Mouse (Mus musculus): ENCODE measurements around the gene Fuz.
A peak's percentile ranks its signal among the peaks of the same experiment; 100 is the strongest.

Gene Fuz

DNA sequence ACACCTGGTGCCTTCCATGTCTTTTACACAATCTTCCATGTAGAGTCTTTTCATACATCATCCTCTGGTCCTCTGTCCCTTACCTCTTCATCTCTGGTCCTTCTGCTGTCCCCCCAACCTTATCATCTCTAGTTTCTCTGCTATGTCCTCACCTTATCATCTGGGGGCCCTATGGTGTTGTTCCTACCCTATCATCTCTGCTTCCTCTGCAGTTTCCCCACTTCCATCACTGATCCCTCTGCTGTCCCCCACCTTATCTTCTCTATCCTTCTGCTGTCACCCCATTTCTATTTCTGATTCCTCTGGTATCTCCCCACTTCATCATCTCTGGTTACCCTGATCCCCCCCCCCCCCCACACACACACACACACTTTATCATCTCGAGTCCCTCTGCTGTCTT lies 32.7 kb downstream of the Fuz start:
- DNase-seq (ENCODE audit: low spot score) = no peak

DNA sequence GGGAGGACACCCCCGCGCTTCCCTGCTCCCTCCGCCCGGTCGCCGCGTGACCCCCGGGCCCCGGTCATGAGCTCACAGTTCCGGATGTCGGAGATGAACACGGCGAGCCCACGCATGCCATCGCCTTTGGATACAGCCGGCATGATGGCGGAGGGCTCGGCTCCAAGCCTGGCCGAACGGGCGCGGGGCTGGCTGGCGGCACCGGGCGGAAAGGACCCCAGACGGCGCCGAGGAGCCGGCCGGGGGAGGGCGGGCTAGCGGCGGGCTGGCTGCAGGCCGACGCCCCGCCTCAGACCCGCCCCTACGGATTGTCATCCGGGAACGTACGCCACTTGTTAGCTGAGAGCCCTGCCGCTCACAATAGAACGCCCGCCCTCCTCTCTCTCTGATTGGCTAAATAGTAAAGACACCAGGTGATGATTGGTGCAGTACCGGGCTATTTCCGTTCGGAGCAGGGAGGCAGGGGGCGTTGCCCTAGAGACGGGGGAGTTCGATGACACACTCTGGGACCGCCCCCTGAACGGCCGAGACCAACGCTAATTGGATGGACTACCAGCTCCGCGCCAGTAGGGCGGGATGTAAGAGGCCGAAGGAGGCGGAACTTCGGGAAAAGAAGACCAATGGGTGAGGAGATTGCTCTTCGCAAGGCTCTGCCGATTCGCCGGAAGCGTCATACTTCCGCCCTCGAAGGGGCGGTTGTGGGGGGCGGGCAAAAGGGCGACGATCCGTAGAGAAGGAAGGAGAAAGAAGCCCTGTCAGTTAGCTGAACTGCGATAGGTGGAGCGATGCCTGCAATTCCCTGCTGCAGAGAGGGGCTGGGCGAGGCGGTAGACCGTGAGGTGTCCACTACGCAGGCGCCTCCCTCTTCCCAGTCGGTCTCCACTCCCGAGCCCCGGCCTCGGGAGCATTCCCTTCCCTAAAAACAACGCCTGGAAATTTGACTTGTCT lies 33.6 kb downstream of the Fuz start, which contains the start of gene Ap2a1:
Gene Ap2a1, minus strand, starts transcription at position 293 of the 948 bp plus-strand sequence.
- peak; percentile 99 for DNase-seq (ENCODE audit: low spot score)

DNA sequence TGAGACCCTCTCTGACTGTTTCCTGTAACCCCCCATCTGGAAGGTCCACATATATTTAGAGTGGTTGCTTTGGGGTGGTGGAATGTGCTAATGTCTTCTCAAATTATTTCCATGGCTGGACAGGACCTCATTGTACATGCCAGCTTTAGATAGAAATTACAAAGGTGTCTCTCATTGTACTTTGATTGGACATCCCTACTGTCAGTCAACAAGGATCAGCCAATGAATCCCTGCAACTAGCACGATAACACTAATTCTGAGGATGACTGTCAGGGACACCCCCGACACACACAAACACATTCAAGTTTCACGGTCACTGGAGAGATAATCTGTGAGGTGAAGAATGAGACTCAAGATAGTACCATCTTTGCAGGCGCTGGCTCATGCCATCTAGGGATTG lies 42.8 kb downstream of the Fuz start:
- no peak for DNase-seq (ENCODE audit: low spot score)

DNA sequence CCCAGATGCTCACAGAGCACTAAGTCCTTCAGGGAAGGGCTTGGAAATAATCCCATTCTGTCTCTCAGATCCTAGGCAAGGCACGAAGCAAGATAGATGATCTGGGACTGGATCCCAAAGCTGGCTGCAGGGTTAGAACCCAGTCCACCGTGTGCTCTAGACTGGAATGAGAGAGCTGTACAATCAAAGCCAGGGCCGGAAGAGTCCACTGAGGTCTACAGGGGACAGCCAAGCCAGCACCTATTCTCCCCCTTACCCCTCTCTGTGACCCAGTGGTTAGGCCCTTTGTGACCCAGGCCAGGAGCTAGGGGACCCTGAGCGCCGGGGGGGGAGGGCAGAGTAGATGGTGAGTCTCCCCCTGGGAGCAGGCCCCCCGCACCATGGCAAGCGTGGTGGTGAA lies 47.0 kb downstream of the Fuz start, which contains the start of gene Tsks:
Gene Tsks, plus strand, starts transcription at position 301 of the 400 bp plus-strand sequence.
- no peak for DNase-seq (ENCODE audit: low spot score)

DNA sequence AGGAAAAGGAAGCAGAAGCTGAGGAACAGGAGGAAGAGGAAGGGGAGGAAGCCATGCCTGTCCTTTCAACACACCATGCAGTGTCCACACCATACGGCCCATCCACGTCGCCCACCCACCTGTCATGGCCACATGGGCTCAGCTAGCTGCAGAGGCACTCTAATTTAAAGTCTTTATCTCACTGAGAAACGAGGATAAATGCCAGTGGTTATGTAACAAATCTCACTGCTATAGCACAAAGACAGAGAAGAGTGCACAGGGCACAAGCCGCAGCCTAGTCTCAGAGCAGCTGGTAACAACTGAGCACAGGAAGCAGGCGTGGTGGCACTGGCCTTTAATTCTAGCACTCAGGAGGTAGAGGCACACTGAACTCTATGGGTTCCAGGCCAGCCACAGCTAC lies 54.0 kb downstream of the Fuz start:
- DNase-seq (ENCODE audit: low spot score) = no peak

DNA sequence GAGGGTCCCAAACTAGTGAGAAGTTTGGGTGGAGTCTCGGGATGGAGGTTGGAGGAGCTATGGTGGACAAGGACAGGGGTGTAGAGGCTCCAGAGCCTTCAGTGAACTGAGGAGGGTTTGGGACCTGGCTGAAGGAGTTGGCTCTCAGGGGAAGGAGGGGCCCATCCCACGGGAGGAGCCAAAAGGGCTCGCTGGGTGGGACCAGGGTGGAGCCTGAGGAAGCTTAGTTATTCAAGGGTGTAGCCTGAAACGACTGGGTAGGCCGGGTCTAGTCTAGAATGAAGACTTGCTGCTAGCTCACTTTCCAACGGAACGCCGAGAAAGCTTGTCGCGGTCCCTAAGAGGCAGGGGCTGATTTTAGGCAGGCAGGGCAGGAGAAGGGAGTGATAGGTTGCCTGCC lies 56.1 kb downstream of the Fuz start:
- peak; percentile 67 for DNase-seq (ENCODE audit: low spot score)

All from MN1 (cell line).